Mouse (Mus musculus) small intestine, adult 2 months (tissue): ENCODE results near the gene Sco1. TPM values are rescaled to one million over a fixed set of nuclear protein-coding genes. Genes with fewer than 3 reads are reported as not detected.

Source experiments
- H3K27ac ChIP-seq: fragments of 200-500 bp; 2 replicates; pipeline ENCODE4 v1.5.1; 2012; ENCODE audit warnings: low read depth, low read length, control low read depth, inconsistent platforms; ENCODE audit not compliant: insufficient read depth
- H3K27me3 ChIP-seq: fragments of 200-500 bp; 2 replicates; pipeline ENCODE4 v1.6.1; 2012; ENCODE audit warnings: mild to moderate bottlenecking, moderate library complexity, low read length, inconsistent platforms; ENCODE audit not compliant: control insufficient read depth, insufficient read depth
- H3K36me3 ChIP-seq: fragments of 200-500 bp; 2 replicates; pipeline ENCODE4 v1.6.1; 2012; ENCODE audit warnings: mild to moderate bottlenecking, low read length, control low read depth, inconsistent platforms; ENCODE audit not compliant: control insufficient read depth, insufficient read depth
- H3K4me1 ChIP-seq: fragments of 200-500 bp; 2 replicates; pipeline ENCODE4 v1.6.1; 2012; ENCODE audit warnings: low read length, inconsistent platforms, mixed read lengths; ENCODE audit not compliant: control insufficient read depth, insufficient read depth, insufficient read length
- H3K4me3 ChIP-seq: fragments of 200-500 bp; 2 replicates; pipeline ENCODE4 v1.5.1; 2012; ENCODE audit warnings: low read depth, mild to moderate bottlenecking, control low read depth, inconsistent platforms, low read length, moderate library complexity
- CTCF ChIP-seq: fragments of 200-500 bp; IDR thresholded peaks from 2 replicates; pipeline ENCODE4 v1.5.1; 2012; ENCODE audit warnings: low read depth, mild to moderate bottlenecking, control low read depth, inconsistent platforms, low read length, moderate library complexity, mixed read lengths; ENCODE audit not compliant: insufficient replicate concordance, insufficient read length; ENCODE audit errors: extremely low read depth
- POLR2A ChIP-seq: fragments of 200-500 bp; IDR thresholded peaks from 2 replicates; pipeline ENCODE4 v1.6.1; 2012; ENCODE audit warnings: low read depth, mild to moderate bottlenecking, control low read depth, inconsistent platforms, low read length, moderate library complexity
- WGBS: fragments of 180-500 bp; shearing (Covaris S2); methylation state at CpG from one replicate; pipeline ENCODE4 v1.1.7; 2018; 5-methylcytosine and 5-hydroxymethylcytosine counted together
- polyA plus RNA-seq: library from polyadenylated mRNA; depleted of rRNA; stranded (reverse); fragments of >200 nt; gene quantifications from 2 replicates; pipeline ENCODE4 v1.2.3, GENCODE M21; 2012

Sco1 gene
- polyA plus RNA-seq, 1 experiment, result 10.7 TPM

DNA sequence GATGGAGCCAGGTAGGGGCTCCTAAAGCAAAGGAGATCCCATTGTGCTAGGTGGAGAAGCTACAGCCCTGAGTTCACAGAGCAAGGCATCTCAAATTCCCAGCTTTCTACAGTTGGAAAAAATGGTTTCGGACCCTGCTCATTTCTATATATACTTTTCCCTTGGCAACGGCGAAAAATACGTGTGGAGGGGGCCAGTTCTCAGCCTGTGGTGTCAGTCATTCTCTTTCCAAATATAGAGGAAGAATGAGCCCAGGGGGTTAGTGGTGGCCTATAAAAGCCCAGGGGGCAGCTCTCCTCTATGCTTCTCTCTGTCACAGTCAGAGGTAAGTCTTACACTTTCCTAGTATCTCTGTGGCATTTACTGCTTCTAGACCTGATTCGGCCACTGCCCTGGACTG lies 25.5 kb downstream of the Sco1 start, which contains the start of gene Myh3:
TSS of gene Myh3 (plus strand) at position 301 of the 400 bp plus-strand sequence.
- Histone ChIP-seq H3K27me3 (no peaks in the 10 kb centered on the region), H3K4me1 (0 out of 2 replicates have a peak, but pooled peaks cover 1% of the 10 kb centered on the region), H3K27ac (no peak within 1 kb of the TSS), H3K4me3 (no peak within 1 kb of the TSS), H3K36me3 (no peaks in the 10 kb centered on the region)
- 84% methylated on average over 5 of the region's 5 CpGs for WGBS
- TF ChIP-seq POLR2A, result no peak
- TF ChIP-seq CTCF, result no peak

DNA sequence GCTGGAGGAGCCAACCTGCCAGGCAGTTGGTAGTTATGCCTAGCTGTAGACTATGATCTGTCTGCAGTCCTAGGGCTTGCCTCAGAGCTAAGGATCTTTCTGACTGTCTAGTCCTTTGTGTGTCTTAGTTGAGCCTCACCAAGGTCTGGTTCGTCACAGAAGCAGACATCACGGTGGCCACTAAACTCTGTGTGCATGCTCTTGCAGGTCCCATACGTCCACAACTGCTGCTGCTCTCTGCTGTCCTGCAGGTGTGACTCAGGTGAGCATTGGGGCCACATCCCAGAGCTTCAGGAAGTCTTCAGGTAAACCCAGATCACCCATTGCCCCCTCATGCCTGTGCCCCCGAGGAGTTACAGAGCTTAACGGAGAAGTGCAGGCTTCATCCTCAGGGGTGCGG lies 26.4 kb downstream of the Sco1 start:
- WGBS, result 81% methylated on average over 6 of the region's 6 CpGs
- 0 out of 2 replicates have a peak, but pooled peaks cover 1% of the 10 kb centered on the region for H3K4me1 ChIP-seq
- TF ChIP-seq CTCF (no peak), POLR2A (no peak)
- H3K4me3 ChIP-seq, result no peak overlapping the region
- H3K36me3 ChIP-seq, result no peaks in the 10 kb centered on the region
- no peaks in the 10 kb centered on the region for H3K27me3 ChIP-seq
- H3K27ac ChIP-seq, result no peak overlapping the region

DNA sequence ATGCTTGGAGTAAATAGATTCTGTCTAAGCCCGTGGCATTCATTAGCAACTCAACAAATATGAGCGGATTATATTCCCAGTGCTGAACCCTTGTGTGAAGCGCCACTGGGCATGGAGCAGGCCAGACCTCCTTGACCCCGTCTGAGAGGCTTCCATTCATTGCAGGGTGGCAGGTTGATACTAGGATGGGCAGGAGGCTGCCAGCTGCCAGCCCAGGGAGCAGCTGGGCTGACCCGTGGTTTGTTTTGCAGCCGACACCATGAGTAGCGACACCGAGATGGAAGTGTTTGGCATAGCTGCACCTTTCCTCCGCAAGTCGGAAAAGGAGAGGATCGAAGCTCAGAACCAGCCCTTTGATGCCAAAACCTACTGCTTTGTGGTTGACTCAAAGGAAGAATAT lies 27.3 kb downstream of the Sco1 start:
- no peak overlapping the region for H3K4me3 ChIP-seq
- H3K36me3 ChIP-seq, result no peaks in the 10 kb centered on the region
- 75% methylated on average over 11 of the region's 11 CpGs for WGBS
- 0 out of 2 replicates have a peak, but pooled peaks cover 1% of the 10 kb centered on the region for H3K4me1 ChIP-seq
- no peak overlapping the region for H3K27ac ChIP-seq
- TF ChIP-seq CTCF (no peak), POLR2A (no peak)
- no peaks in the 10 kb centered on the region for H3K27me3 ChIP-seq

GRCm38 (mm10) chr11:67080168-67080567 lies 27.7 kb downstream of the Sco1 start:
- no peaks in the 10 kb centered on the region for H3K36me3 ChIP-seq
- H3K4me3 ChIP-seq, result no peak overlapping the region
- H3K4me1 ChIP-seq, result 0 out of 2 replicates have a peak, but pooled peaks cover 1% of the 10 kb centered on the region
- TF ChIP-seq CTCF, result peak; percentile 70; the same call in 1 of the 2 replicates
- TF ChIP-seq POLR2A, result no peak
- WGBS, result 1% methylated on average over 3 of the region's 3 CpGs
- H3K27ac ChIP-seq, result no peak overlapping the region
- no peaks in the 10 kb centered on the region for H3K27me3 ChIP-seq

GRCm38 (mm10) chr11:67081125-67081649 lies 28.7 kb downstream of the Sco1 start:
- TF ChIP-seq CTCF (peak; percentile 4; the same call in 1 of the 2 replicates), POLR2A (no peak)
- Histone ChIP-seq H3K27ac (no peak overlapping the region), H3K36me3 (no peaks in the 10 kb centered on the region), H3K4me1 (0 out of 2 replicates have a peak, but pooled peaks cover 1% of the 10 kb centered on the region), H3K4me3 (peak overlapping the region; percentile 15; the same call in 1 of the 2 replicates), H3K27me3 (no peaks in the 10 kb centered on the region)
- WGBS, result 6% methylated on average over 11 of the region's 11 CpGs

DNA sequence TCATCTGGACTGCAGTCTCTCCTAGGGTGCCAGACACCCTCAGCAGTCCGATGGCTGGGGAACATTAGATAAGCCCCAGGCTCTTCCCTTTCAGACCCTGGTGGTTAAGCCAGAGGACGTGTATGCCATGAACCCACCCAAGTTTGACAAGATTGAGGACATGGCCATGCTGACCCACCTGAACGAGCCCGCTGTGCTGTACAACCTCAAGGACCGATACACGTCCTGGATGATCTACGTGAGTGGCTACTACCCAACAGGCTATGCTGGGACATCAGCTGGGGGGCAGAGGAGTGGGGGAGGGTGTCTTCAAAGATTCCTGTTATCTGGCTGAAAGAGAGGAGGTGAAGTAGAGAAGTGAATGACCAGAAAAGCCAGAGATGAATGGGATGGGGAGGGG lies 29.7 kb downstream of the Sco1 start:
- H3K4me1 ChIP-seq, result 0 out of 2 replicates have a peak, but pooled peaks cover 1% of the 10 kb centered on the region
- no peaks in the 10 kb centered on the region for H3K27me3 ChIP-seq
- no peak overlapping the region for H3K27ac ChIP-seq
- TF ChIP-seq POLR2A (no peak), CTCF (no peak)
- WGBS, result 80% methylated on average over 7 of the region's 7 CpGs
- no peak overlapping the region for H3K4me3 ChIP-seq
- no peaks in the 10 kb centered on the region for H3K36me3 ChIP-seq

GRCm38 (mm10) chr11:67082793-67083192 lies 30.3 kb downstream of the Sco1 start:
- TF ChIP-seq POLR2A, result no peak
- TF ChIP-seq CTCF, result no peak
- H3K27ac ChIP-seq, result no peak overlapping the region
- no peaks in the 10 kb centered on the region for H3K36me3 ChIP-seq
- no peak overlapping the region for H3K4me3 ChIP-seq
- WGBS, result 78% methylated on average over 13 of the region's 13 CpGs
- H3K4me1 ChIP-seq, result 0 out of 2 replicates have a peak, but pooled peaks cover 1% of the 10 kb centered on the region
- no peaks in the 10 kb centered on the region for H3K27me3 ChIP-seq

- no peak overlapping the region for H3K27ac ChIP-seq
Observed at GRCm38 (mm10) chr11:67083239-67083638, 30.8 kb downstream of the Sco1 start.

More at GRCm38 (mm10) chr11:67083239-67083638, 30.8 kb downstream of the Sco1 start:
- TF ChIP-seq CTCF (no peak), POLR2A (no peak)
- Histone ChIP-seq H3K36me3 (no peaks in the 10 kb centered on the region), H3K4me3 (no peak overlapping the region), H3K27me3 (no peaks in the 10 kb centered on the region), H3K4me1 (0 out of 2 replicates have a peak, but pooled peaks cover 1% of the 10 kb centered on the region)
- 67% methylated on average over 6 of the region's 6 CpGs for WGBS
